ENCODE assay signal across 15 mouse cellular contexts in genomic region chr8:120336909-120337555, GRCm38 (mm10).
DNase-seq lines count a peak whose midpoint lies in the region; ATAC-seq and TF ChIP-seq lines count a peak whose summit lies in the region.
"Had no signal": no experiment of that assay in that cellular context is flagged by ENCODE, and none has a peak within 500 bp of the region (broad histone marks: within the 10 kb centered on the region; RNA-seq: fewer than 3 reads in every experiment).

No protein-coding gene starts in this region.

- H3K9ac ChIP-seq in midbrain, postnatal 0 days (replicated peaks; ENCODE audit: low read length, poor library complexity, severe bottlenecking), result no peak overlapping the region
- H3K9ac ChIP-seq in liver, embryonic 15.5 days, result no peak overlapping the region
- H3K9ac ChIP-seq: kidney, embryonic 15.5 days; limb, embryonic 13.5 days had no signal

- ATAC-seq in midbrain, postnatal 0 days (ENCODE audit: low FRiP score), result no peak
- no peak for ATAC-seq in liver, embryonic 15.5 days (ENCODE audit: insufficient read depth)
- ATAC-seq in cerebellum, adult (ENCODE audit: insufficient number of reproducible peaks, low FRiP score, low TSS enrichment), result no peak
- ATAC-seq: activated CD4-positive, CD25-positive, alpha-beta regulatory T cell, adult 4 months had no signal

- H3K36me3 ChIP-seq in midbrain, embryonic 10.5 days, result no peaks in the 10 kb centered on the region
- H3K36me3 ChIP-seq in midbrain, postnatal 0 days (ENCODE audit: insufficient read depth, low read length), result no peaks in the 10 kb centered on the region
- no peaks in the 10 kb centered on the region for H3K36me3 ChIP-seq in liver, embryonic 15.5 days (replicated peaks)
- H3K36me3 ChIP-seq: kidney, embryonic 15.5 days had no signal

- no peak overlapping the region for H3K4me2 ChIP-seq in midbrain, postnatal 0 days (ENCODE audit: low read depth, low read length, poor library complexity, severe bottlenecking)
- H3K4me2 ChIP-seq in liver, embryonic 15.5 days, result 0 out of 2 replicates have a peak overlapping the region, but pooled peaks have one; percentile 62
- H3K4me2 ChIP-seq: kidney, embryonic 15.5 days; limb, embryonic 13.5 days had no signal

- TF ChIP-seq CTCF in midbrain, postnatal 0 days (IDR thresholded peaks at IDR 0.05), result no peak

- H3K9me3 ChIP-seq in midbrain, embryonic 10.5 days (replicated peaks), result no peaks in the 10 kb centered on the region; the same call in 1 of the 2 replicates
- no peaks in the 10 kb centered on the region for H3K9me3 ChIP-seq in midbrain, postnatal 0 days (ENCODE audit: low read length)
- no peaks in the 10 kb centered on the region for H3K9me3 ChIP-seq in liver, embryonic 15.5 days (replicated peaks)
- H3K9me3 ChIP-seq: kidney, embryonic 15.5 days; limb, embryonic 13.5 days had no signal

- peaks cover 100% of the 10 kb centered on the region for H3K4me1 ChIP-seq in midbrain, embryonic 10.5 days
- H3K4me1 ChIP-seq in midbrain, postnatal 0 days (ENCODE audit: insufficient read depth, low read length), result peaks cover 14% of the 10 kb centered on the region
- peaks cover 46% of the 10 kb centered on the region for H3K4me1 ChIP-seq in liver, embryonic 15.5 days (replicated peaks)

- no peak overlapping the region for H3K4me3 ChIP-seq in midbrain, embryonic 10.5 days
- no peak overlapping the region for H3K4me3 ChIP-seq in midbrain, postnatal 0 days (ENCODE audit: low read depth, low read length)
- no peak overlapping the region for H3K4me3 ChIP-seq in liver, embryonic 15.5 days (replicated peaks)
- H3K4me3 ChIP-seq: heart, adult 2 months; kidney, embryonic 15.5 days; limb, embryonic 13.5 days had no signal

- H3K27me3 ChIP-seq in midbrain, embryonic 10.5 days (ENCODE audit: low read depth, poor library complexity, severe bottlenecking), result peaks cover 24% of the 10 kb centered on the region
- H3K27me3 ChIP-seq in midbrain, postnatal 0 days (ENCODE audit: insufficient read depth, low read length), result no peaks in the 10 kb centered on the region
- 0 out of 2 replicates have a peak, but pooled peaks cover 6% of the 10 kb centered on the region for H3K27me3 ChIP-seq in liver, embryonic 15.5 days
- H3K27me3 ChIP-seq: limb, embryonic 13.5 days had no signal

- H3K27ac ChIP-seq in midbrain, embryonic 10.5 days (replicated peaks), result peak overlapping the region; percentile 95
- H3K27ac ChIP-seq in midbrain, postnatal 0 days (ENCODE audit: low read depth, low read length), result no peak overlapping the region
- no peak overlapping the region for H3K27ac ChIP-seq in liver, embryonic 15.5 days (replicated peaks)
- H3K27ac ChIP-seq: heart, adult 2 months; kidney, embryonic 15.5 days; limb, embryonic 13.5 days had no signal

- DNase-seq in embryo, embryonic 10.5 days (ENCODE audit: low spot score), result peak; percentile 49
- no peak for DNase-seq in embryo, embryonic 9.5 days (ENCODE audit: extremely low spot score)
- no peak for DNase-seq in midbrain, embryonic 10.5 days (ENCODE audit: low spot score)
- DNase-seq in midbrain, postnatal 0 days (ENCODE audit: low spot score), result no peak
- peak; percentile 85 for DNase-seq in WW6 (ENCODE audit: low read depth, low spot score)
- DNase-seq in layer of hippocampus, postnatal 14 days (ENCODE audit: low spot score in 2 of 2), result no peak
- DNase-seq: cerebellum, postnatal 25 days; heart, adult 2 months; heart, postnatal 4 days; right cerebral cortex, adult 18-20 months had no signal

- WGBS in midbrain, embryonic 10.5 days, result 39% methylated on average over 5 of the region's 5 CpGs
- 51% methylated on average over 5 of the region's 5 CpGs for WGBS in midbrain, postnatal 0 days
- WGBS in liver, embryonic 15.5 days (ENCODE audit: insufficient replicate concordance), result 24% methylated on average over 5 of the region's 5 CpGs

Comparison
In these comparisons a context has a peak if more than half of its experiments do, and no peak if none do; other contexts are left out.
1. DNase-seq: peak in embryo, embryonic 10.5 days (single experiment) and WW6 (single experiment); none in embryo, embryonic 9.5 days (single experiment), midbrain, embryonic 10.5 days (single experiment), midbrain, postnatal 0 days (single experiment) and layer of hippocampus, postnatal 14 days (0 of 2).